In genomic region chr9:121348476-121348875, GRCm38 (mm10) we compare ENCODE assay signal across 8 mouse cellular contexts. TPM values are rescaled to one million over a fixed set of nuclear protein-coding genes. Genes with fewer than 3 reads are reported as not detected.
DNase-seq lines count a peak whose midpoint lies in the region; ATAC-seq lines count a peak whose summit lies in the region.

No protein-coding gene starts in this region.

- H3K9ac ChIP-seq in heart, embryonic 14.5 days (ENCODE audit: low read length) = peak overlapping the region; percentile 62
- H3K9ac ChIP-seq in forebrain, embryonic 13.5 days = peak overlapping the region; percentile 37; the same call in 1 of the 2 replicates
- no peak overlapping the region for H3K9ac ChIP-seq in midbrain, embryonic 16.5 days (ENCODE audit: low read depth, low read length)

- H3K27me3 ChIP-seq in heart, embryonic 14.5 days (ENCODE audit: control insufficient read depth, insufficient read depth, low read length) = no peaks in the 10 kb centered on the region
- H3K27me3 ChIP-seq in forebrain, embryonic 13.5 days = no peaks in the 10 kb centered on the region
- no peaks in the 10 kb centered on the region for H3K27me3 ChIP-seq in midbrain, embryonic 16.5 days (ENCODE audit: control insufficient read depth, insufficient read depth, low read depth, low read length)

- no peak for DNase-seq in heart, postnatal 36 days
- peak; percentile 60 for DNase-seq in kidney, postnatal 10 days
- DNase-seq in cerebellum, adult 8-10 months = no peak
- no peak for DNase-seq in urinary bladder, adult 2 months (ENCODE audit: low spot score)

- ATAC-seq in heart, embryonic 14.5 days (ENCODE audit: insufficient number of reproducible peaks, insufficient read depth, low FRiP score, low read depth) = no peak
- ATAC-seq in forebrain, embryonic 13.5 days = peak; percentile 14; the same call in 1 of the 2 replicates
- ATAC-seq in midbrain, embryonic 16.5 days = no peak
- ATAC-seq in erythroid progenitor cell, adult 5-6 weeks (replicated peaks; ENCODE audit: low FRiP score, poor library complexity, severe bottlenecking) = no peak

- H3K4me3 ChIP-seq in heart, embryonic 14.5 days (ENCODE audit: control insufficient read depth in 1 of 2, insufficient read depth in 1 of 2, low read depth in 1 of 2, low read length in 2 of 2) = no peak overlapping the region
- H3K4me3 ChIP-seq in forebrain, embryonic 13.5 days = no peak overlapping the region
- H3K4me3 ChIP-seq in midbrain, embryonic 16.5 days (ENCODE audit: low read depth, low read length) = no peak overlapping the region

- peak overlapping the region; percentile 8; the same call in 1 of the 2 replicates for H3K4me2 ChIP-seq in heart, embryonic 14.5 days (ENCODE audit: low read length)
- no peak overlapping the region for H3K4me2 ChIP-seq in forebrain, embryonic 13.5 days
- 0 out of 2 replicates have a peak overlapping the region, but pooled peaks have one; percentile 6 for H3K4me2 ChIP-seq in midbrain, embryonic 16.5 days (ENCODE audit: low read length)

- 10% methylated on average over 5 of the region's 5 CpGs for WGBS in heart, embryonic 14.5 days
- WGBS in forebrain, embryonic 13.5 days = 3% methylated on average over 5 of the region's 5 CpGs
- WGBS in midbrain, embryonic 16.5 days = 3% methylated on average over 5 of the region's 5 CpGs

- H3K27ac ChIP-seq in heart, embryonic 14.5 days (replicated peaks in 1 of 2; ENCODE audit: control insufficient read depth in 1 of 2, insufficient read depth in 1 of 2, low read depth in 2 of 2, low read length in 2 of 2) = peak overlapping the region; percentile 74 to 95
- H3K27ac ChIP-seq in forebrain, embryonic 13.5 days = peak overlapping the region; percentile 80
- H3K27ac ChIP-seq in midbrain, embryonic 16.5 days (ENCODE audit: low read length) = peak overlapping the region; percentile 71

- H3K4me1 ChIP-seq in heart, embryonic 14.5 days (ENCODE audit: control insufficient read depth in 2 of 2, insufficient read depth in 2 of 2, low read length in 2 of 2) = peaks cover 56 to 84% of the 10 kb centered on the region in 2 experiments
- H3K4me1 ChIP-seq in forebrain, embryonic 13.5 days = peaks cover 66% of the 10 kb centered on the region
- peaks cover 13% of the 10 kb centered on the region for H3K4me1 ChIP-seq in midbrain, embryonic 16.5 days (ENCODE audit: control insufficient read depth, insufficient read depth, low read length)

- H3K36me3 ChIP-seq in heart, embryonic 14.5 days (ENCODE audit: control insufficient read depth, insufficient read depth, low read length) = no peaks in the 10 kb centered on the region
- H3K36me3 ChIP-seq in forebrain, embryonic 13.5 days (ENCODE audit: poor library complexity, severe bottlenecking) = no peaks in the 10 kb centered on the region
- no peaks in the 10 kb centered on the region for H3K36me3 ChIP-seq in midbrain, embryonic 16.5 days (ENCODE audit: control insufficient read depth, insufficient read depth, low read length)

- intact Hi-C loops in heart, postnatal 36 days (cut with DNase I) = loop anchor here (1.0 kb wide), 1 partner anchor 34 kb away; no protein-coding TSS in a partner anchor

- H3K9me3 ChIP-seq in heart, embryonic 14.5 days (ENCODE audit: control insufficient read depth, low read length) = no peaks in the 10 kb centered on the region
- H3K9me3 ChIP-seq in forebrain, embryonic 13.5 days (replicated peaks) = no peaks in the 10 kb centered on the region
- no peaks in the 10 kb centered on the region for H3K9me3 ChIP-seq in midbrain, embryonic 16.5 days (replicated peaks; ENCODE audit: control insufficient read depth, low read length, poor library complexity, severe bottlenecking)

RNA-seq across cellular contexts. Expression of gene Trak1, which starts 51.2 kb away (rescaled TPM):
- 41.3 and 42.1 TPM in 2 replicates for polyA plus RNA-seq in heart, embryonic 14.5 days (2014; fragmentation: Nextera tagmentation; extraction: Ambion mirVana)
- total RNA-seq in heart, postnatal 36 days (2021) = 100 to 1,000 TPM; 305 to 315 TPM
- 49.7 and 49.9 TPM in 2 replicates for polyA plus RNA-seq in forebrain, embryonic 13.5 days (2015; fragmentation: Nextera tagmentation; extraction: Ambion mirVana)
- 53.8 and 60.6 TPM in 2 replicates for polyA plus RNA-seq in midbrain, embryonic 16.5 days (2015; fragmentation: Nextera tagmentation; extraction: Ambion mirVana)
- 35.9 and 51.4 TPM in 2 replicates for polyA plus RNA-seq in urinary bladder, adult 2 months (2012; rRNA removed)
- total RNA-seq in erythroid progenitor cell, adult 5-6 weeks (2015; ENCODE audit: low replicate concordance) = 13.4 and 14.4 TPM in 2 replicates
- 5.8 and 7.2 TPM in 2 replicates for total RNA-seq in erythroid progenitor cell, adult 5-6 weeks (2017; ENCODE audit: low replicate concordance)
